Mouse (Mus musculus): ENCODE measurements around the gene Npas3.

- TF ChIP-seq CTCF (IDR thresholded peaks at IDR 0.05; ENCODE audit: borderline replicate concordance, control insufficient read depth, extremely low read depth, insufficient read depth, low read length, poor library complexity) (no peak), POLR2A (IDR thresholded peaks at IDR 0.05; ENCODE audit: control insufficient read depth, extremely low read depth, insufficient read depth, low read length, poor library complexity) (no peak)
Observed at GRCm38 (mm10) chr12:54105531-54105930, 857.1 kb downstream of the Npas3 start.
